Mouse (Mus musculus) adrenal gland, adult 18-20 months (tissue): ENCODE data around the gene Hoxd13. TPM values are rescaled to one million over a fixed set of nuclear protein-coding genes. Genes with fewer than 3 reads are reported as not detected.
A peak's percentile ranks its signal among the peaks of the same experiment; 100 is the strongest.

Experiments
- DNase-seq, 2 experiments: peaks; one replicate each; pipeline ENCODE4 v3.0.0; 2021 to 2022; ENCODE audit warnings: low spot score in 2 of 2
- total RNA-seq, 2 experiments: library from RNA; stranded (reverse); gene quantifications; 1 replicate in 1 of 2; 2 replicates in 1 of 2; pipeline ENCODE4 v1.2.3; 2021

Gene Hoxd13
- total RNA-seq, 2 experiments from 2014 or later, result not detected

DNA sequence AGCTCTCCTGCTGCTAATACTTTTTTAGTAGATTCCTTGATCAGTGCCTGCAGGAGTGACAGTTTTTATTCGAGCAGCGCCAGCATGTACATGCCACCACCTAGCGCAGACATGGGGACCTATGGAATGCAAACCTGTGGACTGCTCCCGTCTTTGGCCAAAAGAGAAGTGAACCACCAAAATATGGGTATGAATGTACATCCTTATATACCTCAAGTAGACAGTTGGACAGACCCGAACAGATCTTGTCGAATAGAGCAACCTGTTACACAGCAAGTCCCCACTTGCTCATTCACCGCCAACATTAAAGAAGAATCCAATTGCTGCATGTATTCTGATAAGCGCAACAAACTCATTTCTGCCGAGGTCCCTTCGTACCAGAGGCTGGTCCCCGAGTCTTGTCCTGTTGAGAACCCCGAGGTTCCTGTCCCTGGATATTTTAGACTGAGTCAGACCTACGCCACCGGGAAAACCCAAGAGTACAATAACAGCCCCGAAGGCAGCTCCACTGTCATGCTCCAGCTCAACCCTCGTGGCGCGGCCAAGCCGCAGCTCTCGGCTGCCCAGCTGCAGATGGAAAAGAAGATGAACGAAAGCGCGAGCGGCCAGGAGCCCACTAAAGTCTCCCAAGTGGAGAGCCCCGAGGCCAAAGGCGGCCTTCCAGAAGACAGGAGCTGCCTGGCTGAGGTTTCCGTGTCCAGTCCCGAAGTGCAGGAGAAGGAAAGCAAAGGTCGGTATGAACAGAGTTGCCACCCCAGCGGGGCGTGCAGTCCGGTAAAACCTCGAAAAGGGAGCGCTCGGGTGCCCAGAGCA, 24.1 kb downstream of the Hoxd13 start:
- DNase-seq, result no peak

DNA sequence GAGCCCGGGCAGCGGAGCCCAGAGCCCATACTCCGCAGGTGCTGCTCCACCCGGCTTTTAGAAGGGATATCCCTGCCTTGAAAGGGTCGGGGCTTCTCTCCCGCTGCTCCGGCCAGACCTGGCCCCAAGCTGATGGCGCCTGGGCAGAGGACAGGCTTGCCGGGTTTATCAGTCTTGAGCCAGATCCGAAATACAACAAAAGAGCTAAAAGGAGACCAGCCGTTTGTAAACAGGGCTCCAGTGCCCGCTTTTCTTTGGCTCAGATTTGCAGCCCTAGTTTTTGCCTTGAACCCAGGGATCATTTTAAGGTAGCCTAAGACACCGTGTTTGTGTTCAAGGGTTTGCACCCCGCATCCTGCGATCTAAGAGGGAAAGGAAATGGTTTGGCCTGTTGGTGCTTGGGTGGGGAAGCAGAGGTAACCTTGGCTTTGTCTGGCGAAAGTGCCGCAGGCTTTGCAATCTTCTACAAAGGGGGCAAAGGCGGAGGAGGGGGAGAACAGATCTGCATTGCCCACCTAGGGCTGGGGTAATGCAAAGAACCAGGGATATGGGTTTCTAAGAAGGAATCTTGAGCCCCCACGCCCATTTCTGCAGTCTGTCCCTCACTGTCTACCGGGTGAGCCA, 24.8 kb downstream of the Hoxd13 start:
- no peak for DNase-seq

DNA sequence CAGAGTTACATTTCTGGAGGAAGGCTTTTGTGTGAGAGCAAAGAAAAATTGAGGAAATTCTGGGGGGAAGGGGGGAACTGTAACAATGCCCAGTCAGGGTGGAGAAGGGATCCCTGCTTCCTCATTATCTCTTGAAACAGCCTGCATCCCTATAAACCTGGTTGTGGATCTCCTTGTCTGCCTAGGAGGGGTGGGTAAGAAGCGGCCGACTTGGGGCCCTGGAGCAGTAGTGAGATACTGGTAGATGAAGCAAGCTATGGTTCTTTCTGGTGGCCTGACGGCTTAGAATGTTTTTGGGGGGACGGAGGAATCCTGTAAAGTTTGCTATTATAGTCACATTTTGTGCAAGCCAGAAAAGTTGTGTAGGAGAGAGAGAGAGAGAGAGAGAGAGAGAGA, 25.3 kb downstream of the Hoxd13 start:
- DNase-seq, result no peak

DNA sequence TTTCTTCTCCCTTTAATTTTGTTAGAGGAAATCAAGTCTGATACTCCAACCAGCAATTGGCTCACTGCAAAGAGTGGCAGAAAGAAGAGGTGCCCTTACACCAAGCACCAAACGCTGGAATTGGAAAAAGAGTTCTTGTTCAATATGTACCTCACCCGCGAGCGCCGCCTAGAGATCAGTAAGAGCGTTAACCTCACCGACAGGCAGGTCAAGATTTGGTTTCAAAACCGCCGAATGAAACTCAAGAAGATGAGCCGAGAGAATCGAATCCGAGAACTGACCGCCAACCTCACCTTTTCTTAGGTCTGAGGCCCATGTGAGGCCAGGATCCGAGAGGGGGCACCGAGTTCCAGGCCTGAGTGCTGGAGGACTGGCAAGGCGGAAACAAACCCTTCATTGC, 26.0 kb downstream of the Hoxd13 start:
- no peak for DNase-seq

DNA sequence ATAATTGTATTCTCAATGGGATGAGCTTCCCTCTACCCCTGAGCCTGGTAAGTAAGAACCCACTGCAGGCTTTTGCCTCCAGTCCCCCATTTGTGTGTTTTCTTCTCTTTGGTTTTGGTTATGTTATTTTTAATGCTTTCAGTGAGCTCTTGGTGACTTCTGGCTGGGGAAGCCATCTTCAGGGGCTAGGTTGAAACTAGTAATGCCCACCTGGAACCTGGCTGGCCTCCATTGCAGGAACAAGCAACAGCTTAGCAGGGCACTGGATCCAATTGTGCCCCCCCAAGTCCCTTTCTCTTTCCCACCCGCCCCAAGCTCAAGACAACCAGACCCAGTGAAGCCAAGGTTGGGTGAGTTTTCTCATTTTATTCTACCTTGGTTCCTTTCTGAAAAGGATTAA, 27.3 kb downstream of the Hoxd13 start:
- DNase-seq, result no peak

DNA sequence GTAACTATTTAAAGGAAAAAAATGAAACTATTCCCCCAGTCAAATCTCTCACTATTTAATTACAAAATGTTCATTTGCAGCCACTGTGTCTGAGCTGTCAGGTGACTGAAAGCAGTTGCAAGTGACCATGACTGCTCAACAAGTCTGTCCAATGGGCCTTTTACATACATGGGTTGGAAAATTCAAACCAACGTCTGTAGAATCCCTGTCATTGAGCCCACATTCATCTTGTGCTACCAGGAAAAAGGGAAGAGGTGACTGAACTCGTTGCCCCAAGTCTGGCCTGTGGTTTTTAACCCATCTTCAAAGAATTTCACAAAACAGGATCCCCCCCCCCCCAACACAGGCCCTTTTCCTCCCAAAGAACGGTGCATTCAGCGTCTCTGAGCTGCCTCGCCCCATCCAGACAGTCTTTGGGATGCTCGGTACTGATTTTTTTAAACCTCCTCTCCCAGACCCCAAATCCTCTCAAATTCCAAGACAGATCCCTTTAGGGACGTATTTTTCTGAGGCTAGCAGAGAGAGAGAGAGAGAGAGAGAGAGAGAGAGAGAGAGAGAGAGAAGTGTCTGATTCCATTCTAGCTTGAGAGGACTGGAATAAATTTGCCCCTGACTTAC, 27.8 kb downstream of the Hoxd13 start:
- DNase-seq, result no peak

DNA sequence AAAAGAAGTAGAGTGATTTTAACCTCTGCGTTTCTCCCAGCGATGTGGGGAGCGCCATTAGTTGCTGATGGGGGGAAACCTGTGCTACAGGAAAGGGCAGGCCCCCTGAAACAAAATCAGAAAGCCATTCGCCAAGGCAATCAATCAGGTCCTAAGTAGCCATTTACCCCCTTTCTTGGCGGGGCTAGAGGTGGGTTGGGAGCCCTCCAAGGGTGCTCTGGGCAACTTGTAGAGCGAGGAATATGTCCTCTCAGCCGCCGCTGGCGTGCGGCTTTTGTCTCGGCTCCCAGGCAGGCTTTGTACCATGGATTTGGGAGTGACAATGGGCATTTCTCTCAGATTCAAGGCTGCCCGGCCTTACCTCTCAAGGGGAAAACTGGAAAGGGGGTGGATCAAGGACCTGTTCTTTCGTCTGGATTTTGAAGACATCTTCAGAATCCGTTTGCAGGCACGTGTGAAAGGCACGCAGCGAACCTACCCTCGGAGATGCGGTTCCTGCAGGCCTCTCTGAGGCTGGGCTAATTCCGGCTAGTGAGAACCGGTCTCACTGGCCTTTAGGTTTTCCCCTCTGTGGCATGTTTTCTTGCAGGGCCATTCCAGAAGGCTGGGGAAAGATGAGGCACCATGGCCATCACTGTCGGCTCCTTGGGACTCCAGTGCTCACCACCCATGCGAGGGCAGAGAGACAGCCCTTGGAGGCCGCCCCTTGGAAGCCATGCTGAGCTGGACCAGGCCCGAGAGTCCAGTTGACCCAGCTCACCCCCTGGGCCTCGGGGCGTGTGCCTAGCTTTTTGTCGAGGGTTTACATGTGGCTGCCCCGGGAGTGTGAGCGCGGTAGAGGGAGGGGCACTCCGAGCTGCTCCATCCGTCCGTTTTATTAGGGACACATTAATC, 28.6 kb downstream of the Hoxd13 start:
- no peak for DNase-seq

DNA sequence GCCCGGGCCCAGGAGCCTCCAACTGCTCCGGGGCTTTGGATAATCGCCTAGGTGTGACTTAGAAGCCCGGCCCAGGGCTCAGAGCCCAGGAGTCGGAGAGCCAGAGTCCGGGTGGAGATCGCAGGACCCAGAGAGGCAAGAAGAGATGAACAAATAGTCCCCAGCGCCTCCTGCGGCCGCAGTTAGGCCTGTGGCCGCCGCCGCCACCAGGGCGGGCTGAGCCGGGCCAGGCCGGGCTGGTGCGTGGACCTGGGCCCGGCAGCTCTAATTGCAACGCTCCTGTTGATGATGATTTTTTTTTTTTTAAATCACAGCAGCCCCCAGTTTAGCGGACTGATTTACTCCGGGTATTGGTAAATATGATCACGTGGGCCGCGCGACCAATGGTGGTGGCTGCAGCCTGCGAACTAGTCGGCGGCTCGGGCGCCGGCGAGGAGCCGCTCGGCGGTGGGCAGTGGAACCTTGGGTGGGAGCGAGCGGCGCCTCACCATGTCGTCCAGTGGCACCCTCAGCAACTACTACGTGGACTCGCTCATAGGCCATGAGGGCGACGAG, 29.5 kb downstream of the Hoxd13 start, which contains the start of gene Hoxd9:
Hoxd9 (plus strand) TSS at position 161 of the 555 bp plus-strand sequence.
- DNase-seq, result peak; percentile 67 to 76

DNA sequence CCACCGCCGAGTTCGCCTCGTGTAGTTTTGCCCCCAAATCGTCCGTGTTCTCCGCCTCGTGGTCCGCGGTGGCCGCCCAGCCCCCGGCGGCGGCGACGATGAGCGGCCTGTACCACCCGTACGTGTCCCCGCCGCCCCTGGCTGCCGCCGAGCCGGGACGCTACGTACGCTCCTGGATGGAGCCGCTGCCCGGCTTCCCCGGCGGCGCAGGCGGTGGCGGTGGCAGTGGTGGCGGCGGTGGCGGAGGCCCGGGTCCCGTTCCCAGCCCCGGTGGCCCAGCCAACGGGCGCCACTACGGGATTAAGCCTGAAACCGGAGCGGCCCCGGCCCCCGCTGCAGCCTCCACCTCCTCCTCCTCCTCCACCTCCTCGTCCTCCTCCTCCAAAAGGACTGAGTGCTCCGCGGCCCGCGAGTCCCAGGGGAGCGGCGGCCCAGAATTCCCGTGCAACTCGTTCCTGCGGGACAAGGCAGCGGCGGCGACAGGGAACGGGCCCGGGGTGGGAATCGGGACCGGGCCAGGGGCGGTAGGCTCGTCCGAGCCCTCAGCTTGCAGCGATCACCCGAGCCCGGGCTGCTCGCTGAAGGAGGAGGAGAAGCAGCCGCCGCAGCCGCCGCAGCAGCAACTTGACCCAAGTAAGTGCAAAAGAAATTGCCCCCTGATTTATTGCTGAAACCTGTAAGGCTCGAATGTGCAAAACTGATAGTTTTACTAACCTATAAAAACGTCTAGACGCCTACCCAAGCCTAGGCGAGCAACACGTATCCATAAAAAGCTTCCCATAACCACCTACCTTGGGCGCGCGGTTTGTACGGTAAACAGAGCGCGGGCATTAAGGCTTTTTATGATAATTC, 30.3 kb downstream of the Hoxd13 start:
- peak in 1 of 2 experiments; percentile 57 for DNase-seq

DNA sequence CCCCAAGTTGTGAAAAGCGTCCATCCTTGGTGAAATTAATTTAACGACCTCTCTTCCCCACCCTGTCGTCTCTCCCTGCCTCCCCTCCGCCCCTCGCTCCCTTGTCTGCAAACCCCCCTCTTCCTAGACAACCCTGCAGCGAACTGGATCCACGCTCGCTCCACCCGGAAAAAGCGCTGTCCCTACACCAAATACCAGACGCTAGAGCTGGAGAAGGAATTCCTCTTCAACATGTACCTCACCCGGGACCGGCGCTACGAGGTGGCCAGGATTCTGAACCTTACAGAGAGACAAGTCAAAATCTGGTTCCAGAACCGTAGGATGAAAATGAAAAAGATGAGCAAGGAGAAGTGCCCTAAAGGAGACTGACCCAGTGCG, 30.9 kb downstream of the Hoxd13 start:
- no peak for DNase-seq

DNA sequence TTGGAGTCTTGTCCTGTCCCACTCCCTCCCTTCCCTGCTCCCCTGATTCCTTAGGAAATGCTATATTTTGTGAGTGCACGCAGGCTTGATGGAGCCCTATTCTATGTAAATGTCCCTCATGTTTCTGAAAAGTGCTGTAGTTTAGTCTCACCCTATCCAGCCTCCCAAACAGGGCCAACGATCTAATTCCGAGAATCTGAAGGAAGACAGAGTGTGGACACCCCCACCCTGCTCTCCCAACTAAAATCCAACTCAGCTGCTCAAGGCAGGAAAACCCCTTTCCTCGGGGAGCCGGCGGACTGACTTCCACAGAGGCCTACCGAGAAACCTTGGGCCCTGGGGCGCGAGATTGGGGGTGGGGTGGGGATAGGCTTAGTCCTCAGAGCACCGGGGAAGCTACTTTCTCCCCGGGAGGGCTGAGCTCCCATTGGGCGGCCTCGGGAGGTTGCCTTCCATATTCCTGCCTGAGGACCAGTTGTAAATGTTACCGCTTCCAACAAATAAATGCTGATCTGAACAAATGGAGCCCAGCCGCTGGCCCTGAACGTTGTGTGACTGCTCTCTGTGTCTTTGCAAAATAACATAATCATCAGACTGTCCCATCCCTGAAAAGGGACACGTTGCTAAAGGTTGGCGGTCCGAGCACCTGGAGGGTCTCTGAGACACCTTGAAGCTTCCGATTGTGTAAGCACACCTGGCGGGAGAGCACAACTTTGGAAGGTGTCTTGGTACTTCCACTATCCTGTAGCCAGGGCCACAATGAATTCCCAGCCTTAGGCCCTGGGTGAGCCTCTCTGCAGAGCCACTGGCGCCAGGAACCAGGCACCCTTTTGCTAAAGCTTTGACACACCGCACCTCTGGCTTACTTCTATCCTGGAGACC, 31.8 kb downstream of the Hoxd13 start:
- DNase-seq, result no peak

DNA sequence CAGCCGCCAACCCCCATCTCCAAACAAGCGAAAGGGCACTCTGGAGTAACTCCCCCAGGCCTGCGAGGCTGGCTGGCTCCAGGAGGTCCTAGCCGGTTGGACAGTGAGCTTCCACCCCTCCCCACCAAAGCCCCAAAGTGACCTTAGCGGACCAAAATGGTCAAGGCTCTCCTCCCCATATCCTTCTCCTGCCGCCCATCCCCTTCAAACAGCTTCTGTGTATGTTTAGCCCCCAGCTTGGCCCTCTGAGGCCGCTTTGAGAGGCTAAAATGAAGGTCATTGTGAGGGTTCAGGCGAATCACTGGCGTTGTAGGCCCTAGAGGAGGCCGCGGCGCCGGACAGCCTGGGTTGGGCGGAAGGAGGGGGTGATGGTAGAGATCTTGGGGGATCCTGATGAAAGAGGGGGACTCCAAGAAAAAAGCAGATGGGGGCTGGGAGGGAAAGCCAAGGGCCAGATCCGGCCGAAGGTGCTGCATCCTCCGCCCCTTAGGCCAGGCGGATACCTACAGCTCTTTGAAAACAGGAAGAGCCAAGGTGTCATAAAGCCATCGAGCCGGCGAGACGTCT, 32.5 kb downstream of the Hoxd13 start:
- no peak for DNase-seq

DNA sequence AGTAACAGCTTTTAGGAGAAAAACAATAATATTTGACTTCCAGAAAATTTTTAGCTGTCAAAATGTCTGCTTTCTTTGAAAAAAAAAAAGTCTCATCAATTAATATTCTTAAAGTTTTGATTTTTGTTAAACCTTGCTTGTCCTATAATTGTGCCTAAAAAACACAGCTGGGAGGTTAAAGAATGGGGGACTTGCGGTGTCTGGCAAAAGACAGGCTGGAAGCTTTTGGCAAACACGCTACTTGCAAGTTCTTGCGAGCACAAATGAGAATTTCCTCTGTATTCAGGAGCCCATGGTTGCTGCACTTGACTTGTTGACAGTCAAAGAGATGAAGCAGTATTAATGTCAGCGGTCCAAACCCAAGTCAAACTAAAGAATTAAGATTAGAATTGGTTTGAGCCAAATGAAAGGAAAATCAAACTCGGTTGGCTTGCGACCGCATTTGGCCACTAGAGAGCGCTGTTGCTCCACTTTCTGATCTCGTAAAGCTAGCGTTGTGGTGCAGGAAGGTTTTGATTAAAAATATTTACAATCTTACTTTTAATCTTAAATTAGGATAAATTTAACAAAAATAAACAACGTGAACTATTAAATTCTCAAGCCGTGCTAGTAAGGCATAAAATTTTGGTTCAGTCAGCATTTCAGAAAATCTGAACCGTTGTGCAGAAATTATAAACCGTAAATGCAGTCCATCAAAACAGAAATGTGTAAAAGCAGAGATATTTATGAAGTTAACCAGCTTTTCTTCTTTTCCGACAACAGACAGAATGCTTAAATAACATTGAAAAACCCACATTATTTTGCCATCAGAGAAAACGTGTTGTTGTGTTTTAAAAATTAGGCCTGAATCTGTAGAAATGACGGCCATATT, 34.1 kb downstream of the Hoxd13 start:
- DNase-seq, result peak; percentile 82 to 84

DNA sequence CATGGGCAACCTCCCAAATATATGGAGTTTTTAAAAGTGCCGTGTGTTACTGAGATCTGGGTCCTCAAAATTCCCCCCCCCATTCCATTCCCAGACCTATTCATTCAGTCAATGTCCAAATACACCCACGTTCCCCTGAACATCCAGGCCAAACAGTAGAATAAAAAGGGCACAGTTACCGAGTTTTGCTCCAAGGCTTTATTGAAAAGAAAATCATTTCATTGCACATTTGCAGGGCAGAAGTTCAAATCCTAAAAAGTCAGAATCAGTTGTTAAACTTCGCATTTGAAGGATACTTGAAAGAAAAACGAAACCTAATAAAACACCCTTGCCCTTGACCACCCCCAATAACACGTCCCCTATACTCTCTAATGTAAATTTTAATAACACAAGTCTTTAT, 34.7 kb downstream of the Hoxd13 start:
- DNase-seq, result no peak

DNA sequence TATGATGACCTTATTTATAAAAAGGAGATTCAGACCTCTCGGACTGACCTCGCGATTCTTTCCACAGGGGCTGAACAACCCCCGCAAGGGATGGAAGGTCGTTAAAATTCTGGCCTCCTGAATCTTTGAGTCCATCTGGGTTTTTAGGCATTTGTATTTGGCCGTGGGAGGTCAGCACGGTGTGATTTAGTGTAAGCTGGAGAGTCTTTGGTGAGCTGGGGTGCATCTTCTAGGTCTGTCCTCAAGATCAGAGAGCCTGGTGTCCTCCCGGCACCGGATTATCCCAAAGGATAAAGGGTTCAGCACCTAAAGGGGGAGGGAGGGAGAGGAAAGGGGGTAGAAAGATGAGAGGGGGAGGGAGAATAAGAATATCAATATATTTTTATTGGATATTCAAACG, 35.2 kb downstream of the Hoxd13 start:
- no peak for DNase-seq

DNA sequence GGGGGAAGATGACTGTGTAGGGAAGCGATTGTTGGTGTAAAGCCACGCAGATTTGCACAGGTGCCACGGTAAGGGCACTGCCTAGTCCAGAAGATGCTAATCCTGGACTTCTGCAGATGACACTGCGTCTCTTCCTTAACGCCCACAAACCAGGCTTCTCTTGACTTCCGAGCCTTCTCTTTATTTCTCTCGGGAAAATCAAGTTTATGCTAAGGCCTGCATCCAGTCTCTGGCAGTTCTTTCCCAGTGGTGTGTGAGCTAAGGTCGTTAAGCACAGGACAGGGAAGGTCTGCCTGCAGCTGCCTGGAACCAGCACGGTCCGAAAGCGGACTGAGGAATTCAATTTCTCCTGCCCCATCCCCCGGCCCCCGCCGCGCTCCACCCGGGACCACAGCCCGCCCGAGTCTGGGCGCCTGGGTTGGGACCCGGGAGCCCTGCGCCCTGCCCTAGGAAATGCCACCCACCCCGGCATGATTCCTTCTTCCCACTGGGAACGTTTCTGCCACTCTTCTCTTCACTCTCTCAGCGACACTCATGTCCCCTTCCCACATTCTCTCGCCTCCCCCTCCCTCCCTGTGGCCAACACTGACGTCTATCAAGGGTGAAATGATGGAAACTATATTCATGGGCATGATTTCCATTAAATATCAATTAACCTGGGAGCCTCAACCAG, 35.7 kb downstream of the Hoxd13 start:
- DNase-seq, result no peak

DNA sequence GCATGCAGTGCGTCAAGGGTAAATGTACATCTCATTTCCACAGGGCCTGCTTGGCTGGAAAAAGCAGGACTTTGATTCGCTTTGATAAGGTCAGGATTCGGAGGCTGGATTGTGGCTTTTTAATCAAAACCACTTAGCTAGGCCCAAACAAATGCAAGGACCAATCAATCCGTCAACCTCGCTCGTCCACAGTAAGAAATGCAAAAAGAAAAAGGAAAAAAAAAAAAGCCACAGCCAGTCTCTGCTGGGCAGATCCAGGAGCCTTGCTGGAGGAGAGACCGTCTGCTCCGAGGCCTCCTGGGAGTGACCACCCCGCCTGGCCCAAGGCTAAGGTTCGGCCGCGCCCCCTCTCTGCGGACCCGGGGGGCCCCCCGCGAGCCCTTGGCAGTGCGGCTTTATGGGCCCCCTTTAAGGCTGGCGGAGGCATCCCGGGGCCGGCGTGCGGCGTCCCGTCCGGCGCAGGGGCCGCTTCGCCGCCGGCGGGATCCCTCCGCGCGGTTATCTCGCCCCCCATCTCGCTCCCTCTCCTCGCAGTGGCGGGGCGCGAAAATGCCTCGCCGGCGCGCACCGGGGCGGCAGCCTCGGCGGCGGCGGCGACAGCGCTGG, 36.4 kb downstream of the Hoxd13 start, which contains the start of gene Hoxd8:
Hoxd8 (plus strand) TSS at position 223 of the 606 bp plus-strand sequence.
- peak; percentile 78 to 83 for DNase-seq
